Mouse (Mus musculus) limb, embryonic 11.5 days (tissue): ENCODE measurements around the gene Gkn2. TPM values are rescaled to one million over a fixed set of nuclear protein-coding genes. Genes with fewer than 3 reads are reported as not detected.
A peak's percentile ranks its signal among the peaks of the same experiment; 100 is the strongest.

Source experiments
- ATAC-seq: fragments of 200-750 bp; cut with Nextera tagmentation; 2 replicates; pipeline ENCODE4 v1.8.0; 2017; ENCODE audit warnings: low read depth; ENCODE audit not compliant: insufficient number of reproducible peaks, low FRiP score, low TSS enrichment
- DNase-seq: peaks from one replicate; pipeline ENCODE4 v3.0.0-alpha.2; 2015; ENCODE audit warnings: low spot score
- H3K27ac ChIP-seq: fragments of 300-500 bp; sonication (generic); replicated peaks from 2 replicates; pipeline ENCODE4 v1.5.1; 2014; ENCODE audit warnings: low read depth, mild to moderate bottlenecking, low read length
- H3K27me3 ChIP-seq: fragments of 300-500 bp; sonication (generic); 2 replicates; pipeline ENCODE4 v1.6.1; 2014; ENCODE audit warnings: mild to moderate bottlenecking, low read length, mixed read lengths; ENCODE audit not compliant: control insufficient read depth, insufficient read depth
- H3K36me3 ChIP-seq: fragments of 300-500 bp; sonication (generic); 2 replicates; pipeline ENCODE4 v1.6.1; 2014; ENCODE audit warnings: mild to moderate bottlenecking, low read length, moderate library complexity, mixed read lengths; ENCODE audit not compliant: control insufficient read depth, insufficient read depth
- H3K4me1 ChIP-seq: fragments of 300-500 bp; sonication (generic); 2 replicates; pipeline ENCODE4 v1.6.1; 2014; ENCODE audit warnings: low read length, mixed read lengths; ENCODE audit not compliant: control insufficient read depth, insufficient read depth
- H3K4me2 ChIP-seq: fragments of 300-500 bp; sonication (generic); 2 replicates; pipeline ENCODE4 v1.6.1; 2014; ENCODE audit warnings: low read depth, mild to moderate bottlenecking, moderate library complexity; ENCODE audit not compliant: severe bottlenecking
- H3K4me3 ChIP-seq: fragments of 300-500 bp; sonication (generic); 2 replicates; pipeline ENCODE4 v1.5.1; 2014; ENCODE audit warnings: low read depth, low read length
- H3K9ac ChIP-seq: fragments of 300-500 bp; sonication (generic); 2 replicates; pipeline ENCODE4 v1.6.1; 2014; ENCODE audit warnings: mild to moderate bottlenecking, low read length
- H3K9me3 ChIP-seq: fragments of 300-500 bp; sonication (generic); 2 replicates; pipeline ENCODE4 v1.6.1; 2016; ENCODE audit warnings: low read length; ENCODE audit not compliant: control insufficient read depth
- WGBS: fragments of 180-500 bp; shearing (Covaris S2); extraction: QIAGEN DNeasy Blood & Tissue Kit; methylation state at CpG from one replicate; pipeline ENCODE4 v1.1.7; 2014; 5-methylcytosine and 5-hydroxymethylcytosine counted together
- polyA plus RNA-seq: library from polyadenylated mRNA; unstranded; fragments of >200 nt; fragmentation: Nextera tagmentation; extraction: Ambion mirVana; gene quantifications from 2 replicates; pipeline ENCODE4 v1.2.1, GENCODE M21; 2014

Gene Gkn2
- polyA plus RNA-seq, 1 experiment from 2014 or later: not detected

DNA sequence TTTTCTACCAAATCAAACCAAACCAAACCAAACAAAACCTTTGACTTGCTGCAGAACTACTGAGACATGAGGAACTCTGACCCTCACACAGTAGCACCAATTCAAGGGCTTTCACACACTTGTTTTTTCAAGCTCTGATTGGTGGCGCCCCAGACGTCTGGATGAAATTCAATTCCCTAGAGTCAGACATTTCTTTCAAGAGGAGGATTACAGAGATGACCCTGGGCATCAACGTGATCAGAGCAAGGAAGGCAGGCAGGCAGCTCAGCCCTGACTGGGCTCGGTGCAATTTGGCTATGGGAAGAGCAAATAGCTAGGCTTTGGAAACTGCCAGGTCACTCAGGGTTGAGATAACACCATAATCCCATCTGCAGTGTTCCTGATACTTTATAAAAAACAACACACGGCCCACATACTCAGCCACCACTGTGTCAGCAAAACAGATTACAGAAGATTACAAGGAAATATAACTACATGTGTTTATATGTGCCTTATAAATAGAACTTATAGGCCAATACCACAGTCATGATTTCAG, 16.4 kb downstream of the Gkn2 start:
- Histone ChIP-seq H3K4me3 (no peak overlapping the region), H3K27ac (no peak overlapping the region), H3K4me1 (no peaks in the 10 kb centered on the region), H3K9ac (no peak overlapping the region), H3K27me3 (no peaks in the 10 kb centered on the region), H3K36me3 (no peaks in the 10 kb centered on the region), H3K9me3 (no peaks in the 10 kb centered on the region), H3K4me2 (no peak overlapping the region)
- WGBS: 45% methylated on average over 5 of the region's 5 CpGs
- DNase-seq (no peak), ATAC-seq (no peak)

DNA sequence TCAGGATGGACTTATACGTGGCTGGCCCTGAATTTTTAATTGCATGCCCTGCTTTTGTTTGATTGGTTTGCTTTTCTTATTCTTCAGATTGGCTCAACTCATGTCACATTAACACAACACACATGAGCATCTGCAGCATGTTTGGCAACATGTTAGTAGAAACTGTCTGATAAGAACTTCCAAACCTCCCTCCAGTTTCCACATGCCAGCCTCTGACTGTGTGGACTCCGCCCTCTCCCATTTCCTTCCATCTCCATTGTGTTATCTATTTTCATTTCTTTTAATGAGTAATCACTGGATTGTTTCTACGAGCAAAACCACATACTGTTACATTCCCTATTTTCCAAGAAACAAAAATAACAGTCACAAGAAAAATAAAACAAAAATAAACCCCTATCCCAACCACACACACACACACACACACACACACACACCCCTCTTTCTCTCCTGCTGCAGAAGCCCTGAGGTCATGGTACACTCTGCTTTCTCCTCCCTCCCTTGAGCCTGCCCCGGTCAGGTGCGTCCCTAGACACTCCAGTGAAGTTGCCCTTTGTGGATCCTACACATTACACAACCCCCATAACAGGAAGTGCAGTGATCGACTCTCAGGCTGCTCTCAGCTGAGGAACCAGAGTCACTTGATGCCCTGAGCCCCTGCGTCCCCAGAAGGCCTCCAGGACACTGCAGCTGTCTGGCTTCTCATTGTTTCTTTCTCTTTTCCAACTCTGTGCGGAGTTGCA, 20.5 kb downstream of the Gkn2 start:
- Histone ChIP-seq H3K4me1 (no peaks in the 10 kb centered on the region), H3K4me3 (no peak overlapping the region), H3K27me3 (no peaks in the 10 kb centered on the region), H3K27ac (no peak overlapping the region), H3K9me3 (no peaks in the 10 kb centered on the region), H3K36me3 (no peaks in the 10 kb centered on the region), H3K4me2 (no peak overlapping the region), H3K9ac (no peak overlapping the region)
- DNase-seq (no peak), ATAC-seq (no peak)
- WGBS: 77% methylated on average over 8 of the region's 8 CpGs

DNA sequence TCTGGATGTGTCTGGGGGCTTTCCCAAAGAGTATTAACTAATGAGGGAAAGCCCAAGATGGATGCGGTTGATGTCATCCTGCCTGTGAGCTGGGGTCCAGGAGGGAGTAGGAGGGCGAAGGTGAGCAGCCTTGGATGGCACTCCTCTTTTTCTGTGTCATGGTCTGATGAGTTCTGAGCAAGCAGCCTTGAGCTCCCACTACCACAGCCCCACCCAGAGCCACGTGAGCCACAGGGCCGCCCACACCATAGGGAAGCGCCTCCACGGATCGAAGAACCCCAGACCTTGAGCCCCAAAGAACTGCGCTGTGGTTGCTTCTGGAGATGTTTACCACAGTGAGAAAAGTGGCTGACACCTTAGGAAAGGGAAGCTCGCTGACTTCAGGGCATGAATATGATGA, 21.6 kb downstream of the Gkn2 start:
- Histone ChIP-seq H3K4me1 (no peaks in the 10 kb centered on the region), H3K27ac (no peak overlapping the region), H3K4me2 (no peak overlapping the region), H3K36me3 (no peaks in the 10 kb centered on the region), H3K27me3 (no peaks in the 10 kb centered on the region), H3K9ac (no peak overlapping the region), H3K4me3 (no peak overlapping the region), H3K9me3 (no peaks in the 10 kb centered on the region)
- no peak for DNase-seq
- WGBS: 86% methylated on average over 9 of the region's 9 CpGs
- no peak for ATAC-seq

DNA sequence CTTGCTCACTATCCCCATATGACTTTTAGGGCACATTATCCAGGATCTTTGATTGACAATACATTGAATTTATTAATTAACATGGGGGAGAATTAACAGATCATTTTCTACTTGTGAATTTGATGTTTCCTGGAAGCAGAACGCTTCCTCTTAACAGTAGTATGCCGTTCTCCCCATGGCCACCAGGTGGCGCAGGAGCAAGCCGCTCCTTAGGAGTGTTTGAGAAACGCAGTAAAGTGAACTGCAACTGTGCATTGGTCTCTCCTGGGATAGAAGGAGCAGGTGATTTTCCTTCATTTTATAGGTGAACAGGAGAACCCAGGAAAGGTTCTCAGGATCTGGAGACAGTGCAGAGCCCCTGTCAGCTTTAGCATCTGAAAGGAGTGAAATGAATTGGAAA, 26.0 kb downstream of the Gkn2 start:
- peak; percentile 86 for DNase-seq
- Histone ChIP-seq H3K36me3 (no peaks in the 10 kb centered on the region), H3K4me2 (no peak overlapping the region), H3K9ac (no peak overlapping the region), H3K4me3 (no peak overlapping the region), H3K27me3 (no peaks in the 10 kb centered on the region), H3K27ac (no peak overlapping the region), H3K4me1 (no peaks in the 10 kb centered on the region), H3K9me3 (no peaks in the 10 kb centered on the region)
- no peak for ATAC-seq
- WGBS: 3% methylated on average over 5 of the region's 5 CpGs

DNA sequence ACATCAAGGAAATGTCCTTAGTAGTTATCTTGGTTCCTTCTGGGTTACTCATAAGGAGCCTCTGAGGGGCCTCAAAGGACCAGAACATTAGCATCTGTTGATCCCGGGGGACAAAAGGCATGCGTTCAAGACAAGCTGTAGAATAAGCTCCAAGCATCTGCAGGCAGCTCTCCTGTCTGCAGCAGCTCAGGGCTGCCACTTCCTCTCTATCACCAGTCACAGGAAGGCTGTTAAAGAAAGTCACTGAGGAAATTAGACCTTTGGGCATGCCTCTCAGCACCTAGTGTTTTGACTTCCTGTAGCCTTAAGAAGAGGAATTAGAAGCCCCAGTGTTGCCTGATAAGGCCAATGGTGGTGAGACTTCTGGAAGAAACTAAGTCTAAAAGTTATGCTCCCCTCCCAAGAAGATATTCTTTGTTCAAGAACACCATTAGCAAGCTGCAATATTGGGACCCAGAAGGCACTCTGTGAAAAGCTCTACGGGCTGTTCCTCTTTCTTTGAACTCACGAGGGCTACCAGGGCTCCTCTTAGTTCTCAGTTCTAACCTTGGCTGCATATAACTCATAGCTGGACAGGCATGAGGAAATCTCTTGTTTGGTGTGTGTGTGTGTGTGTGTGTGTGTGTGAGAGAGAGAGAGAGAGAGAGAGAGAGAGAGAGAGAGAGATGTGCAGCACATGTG, 26.9 kb downstream of the Gkn2 start:
- no peak overlapping the region for H3K9ac ChIP-seq
- H3K36me3 ChIP-seq: no peaks in the 10 kb centered on the region
- DNase-seq (no peak), ATAC-seq (no peak)
- WGBS: 69% methylated on average over 4 of the region's 4 CpGs
- no peaks in the 10 kb centered on the region for H3K27me3 ChIP-seq
- H3K9me3 ChIP-seq: no peaks in the 10 kb centered on the region
- H3K4me3 ChIP-seq: no peak overlapping the region
- no peak overlapping the region for H3K27ac ChIP-seq
- H3K4me2 ChIP-seq: no peak overlapping the region
- no peaks in the 10 kb centered on the region for H3K4me1 ChIP-seq

DNA sequence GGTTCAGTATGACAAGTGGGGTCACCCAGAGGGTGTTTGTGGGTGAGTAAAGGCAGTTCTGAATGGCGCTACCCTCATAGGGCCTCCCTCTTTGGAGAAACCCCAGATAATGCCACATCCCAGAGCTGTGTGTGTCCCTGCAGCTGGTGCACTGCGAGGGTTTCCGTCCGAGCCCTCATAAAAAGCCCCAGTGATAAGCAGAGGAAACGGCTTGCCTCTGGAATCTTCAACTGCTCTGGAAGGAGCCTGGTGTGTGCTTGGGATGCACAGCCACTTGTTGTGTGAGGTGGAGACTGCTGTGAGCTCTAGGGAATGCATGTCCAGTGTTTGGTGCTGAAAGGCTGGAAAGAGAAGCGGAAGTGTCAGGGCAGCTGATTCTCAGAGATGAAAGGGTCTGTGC, 28.3 kb downstream of the Gkn2 start:
- Histone ChIP-seq H3K9ac (no peak overlapping the region), H3K27ac (no peak overlapping the region)

DNA sequence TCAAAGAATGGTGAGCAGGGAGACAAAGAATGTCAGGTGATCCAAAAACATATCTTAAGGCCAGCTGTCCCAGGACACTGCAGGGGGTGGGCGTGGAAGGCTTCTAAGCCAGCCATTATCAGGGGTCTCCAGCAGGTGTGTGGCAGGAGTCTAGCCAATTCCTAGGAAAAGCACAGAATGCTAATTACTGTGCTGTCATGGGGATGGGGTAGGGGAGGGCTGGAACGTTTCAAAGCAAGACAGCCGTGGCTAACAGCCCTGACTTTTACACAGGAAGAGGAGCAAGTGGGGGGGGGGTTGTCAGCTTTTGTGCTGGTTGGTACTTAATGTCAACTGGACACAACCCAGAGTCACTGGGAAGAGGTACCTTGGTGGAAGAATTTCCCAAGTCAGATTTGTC, 38.9 kb downstream of the Gkn2 start:
- DNase-seq (no peak), ATAC-seq (no peak)
- 21% methylated on average over 3 of the region's 3 CpGs for WGBS
- Histone ChIP-seq H3K9ac (no peak overlapping the region), H3K36me3 (no peaks in the 10 kb centered on the region), H3K27ac (no peak overlapping the region), H3K4me2 (no peak overlapping the region), H3K4me3 (no peak overlapping the region), H3K4me1 (no peaks in the 10 kb centered on the region), H3K27me3 (no peaks in the 10 kb centered on the region), H3K9me3 (no peaks in the 10 kb centered on the region)

More for the DNA sequence above, 28.3 kb downstream of the Gkn2 start:
- DNase-seq (no peak), ATAC-seq (no peak)
- H3K4me3 ChIP-seq: no peak overlapping the region
- 53% methylated on average over 6 of the region's 6 CpGs for WGBS
- no peaks in the 10 kb centered on the region for H3K4me1 ChIP-seq
- H3K9me3 ChIP-seq: no peaks in the 10 kb centered on the region
- no peaks in the 10 kb centered on the region for H3K36me3 ChIP-seq
- no peaks in the 10 kb centered on the region for H3K27me3 ChIP-seq
- H3K4me2 ChIP-seq: no peak overlapping the region

DNA sequence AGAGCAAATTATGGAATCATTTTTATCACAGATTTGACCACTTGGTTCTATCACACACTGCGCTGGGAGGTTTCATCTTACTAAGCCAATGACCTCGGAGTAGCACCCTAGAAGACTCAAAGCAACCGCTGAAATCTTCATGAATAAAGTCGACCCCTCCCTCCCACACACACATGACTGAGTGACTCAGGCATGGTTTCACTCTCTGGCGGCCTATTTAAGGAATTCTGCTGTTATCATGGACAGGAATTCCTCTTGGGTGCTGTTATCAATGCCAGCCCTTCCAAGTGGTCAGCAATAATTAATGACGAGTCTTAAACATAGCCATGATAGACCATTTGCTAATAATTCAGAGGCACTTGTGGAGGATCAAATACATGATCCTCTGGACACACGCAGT, 49.1 kb downstream of the Gkn2 start:
- H3K4me3 ChIP-seq: no peak overlapping the region
- DNase-seq (no peak), ATAC-seq (no peak)
- H3K27ac ChIP-seq: no peak overlapping the region
- H3K36me3 ChIP-seq: no peaks in the 10 kb centered on the region
- H3K4me1 ChIP-seq: no peaks in the 10 kb centered on the region
- 81% methylated on average over 7 of the region's 7 CpGs for WGBS
- no peak overlapping the region for H3K9ac ChIP-seq
- H3K9me3 ChIP-seq: no peaks in the 10 kb centered on the region
- H3K27me3 ChIP-seq: no peaks in the 10 kb centered on the region
- no peak overlapping the region for H3K4me2 ChIP-seq
